Mouse (Mus musculus) intestine, postnatal 0 days (tissue): ENCODE measurements around the gene Zfp941. TPM values are rescaled to one million over a fixed set of nuclear protein-coding genes. Genes with fewer than 3 reads are reported as not detected.

Source experiments
- ATAC-seq: fragments of 200-750 bp; cut with Nextera tagmentation; 2 replicates; pipeline ENCODE4 v1.8.0; 2017; ENCODE audit warnings: mild to moderate bottlenecking, moderate TSS enrichment, moderate library complexity
- H3K27ac ChIP-seq: fragments of 300-500 bp; sonication (generic); 2 replicates; pipeline ENCODE4 v1.5.1; 2014; ENCODE audit warnings: mild to moderate bottlenecking, low read depth, low read length, moderate library complexity
- H3K27me3 ChIP-seq: fragments of 300-500 bp; sonication (generic); replicated peaks from 2 replicates; pipeline ENCODE4 v1.6.1; 2014; ENCODE audit warnings: low read length, mixed read lengths; ENCODE audit not compliant: control insufficient read depth, insufficient read depth
- H3K36me3 ChIP-seq: fragments of 300-500 bp; sonication (generic); 2 replicates; pipeline ENCODE4 v1.6.1; 2014; ENCODE audit warnings: mild to moderate bottlenecking, moderate library complexity; ENCODE audit not compliant: control insufficient read depth, insufficient read depth
- H3K4me1 ChIP-seq: fragments of 300-500 bp; sonication (generic); replicated peaks from 2 replicates; pipeline ENCODE4 v1.6.1; 2014; ENCODE audit warnings: antibody characterized with exemption, low read length, mixed read lengths; ENCODE audit not compliant: control insufficient read depth, insufficient read depth
- H3K4me2 ChIP-seq: fragments of 300-500 bp; sonication (generic); replicated peaks from 2 replicates; pipeline ENCODE4 v1.6.1; 2014; ENCODE audit warnings: low read depth, mild to moderate bottlenecking, moderate library complexity
- H3K4me3 ChIP-seq: fragments of 300-500 bp; sonication (generic); 2 replicates; pipeline ENCODE4 v1.5.1; 2014; ENCODE audit warnings: low read depth, low read length
- H3K9ac ChIP-seq: fragments of 300-500 bp; sonication (generic); 2 replicates; pipeline ENCODE4 v1.6.1; 2014; ENCODE audit warnings: mild to moderate bottlenecking, low read depth, low read length
- H3K9me3 ChIP-seq: fragments of 300-500 bp; sonication (generic); 2 replicates; pipeline ENCODE4 v1.6.1; 2016; ENCODE audit warnings: mixed run types; ENCODE audit not compliant: control insufficient read depth
- CTCF ChIP-seq: sonication (generic); IDR thresholded peaks from 2 replicates; pipeline ENCODE4 v1.5.1; 2016; ENCODE audit warnings: low read depth, mild to moderate bottlenecking, control low read depth, antibody characterized with exemption, moderate library complexity
- WGBS: fragments of 180-500 bp; shearing (Covaris S2); extraction: QIAGEN DNeasy Blood & Tissue Kit; methylation state at CpG from one replicate; pipeline ENCODE4 v1.1.7; 2014; 5-methylcytosine and 5-hydroxymethylcytosine counted together
- polyA plus RNA-seq: library from polyadenylated mRNA; unstranded; fragments of >200 nt; fragmentation: Nextera tagmentation; extraction: Ambion mirVana; gene quantifications from 2 replicates; pipeline ENCODE4 v1.2.1, GENCODE M21; 2015

The Zfp941 gene
- polyA plus RNA-seq, 1 experiment from 2014 or later: 0.76 TPM

DNA sequence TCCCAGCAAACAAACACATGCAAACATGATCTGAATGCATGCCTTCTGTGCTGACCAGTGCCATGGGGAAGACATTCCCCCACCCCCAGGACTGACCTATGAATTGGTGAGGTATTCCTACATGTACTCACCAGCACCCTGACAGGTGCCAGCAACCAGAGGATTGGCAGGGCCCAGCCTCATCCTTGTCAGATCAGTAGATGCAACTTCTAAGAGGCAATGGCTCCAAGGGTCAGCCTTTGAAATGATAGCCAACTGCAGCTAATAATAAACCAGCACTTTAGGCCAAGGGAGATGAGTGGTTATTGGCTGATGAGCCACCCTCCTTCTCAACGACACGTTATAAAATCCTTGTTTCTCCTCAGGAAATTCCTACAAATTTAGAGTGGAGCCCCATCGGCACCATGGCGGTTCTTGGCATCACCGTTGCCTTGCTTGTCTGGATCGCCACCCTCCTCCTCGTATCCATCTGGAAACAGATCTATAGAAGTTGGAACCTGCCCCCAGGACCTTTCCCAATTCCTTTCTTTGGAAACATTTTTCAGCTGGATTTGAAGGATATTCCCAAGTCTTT, 58.4 kb downstream of the Zfp941 start, which contains the start of gene Cyp2e1:
Cyp2e1 (plus strand) TSS at position 293 of the 574 bp plus-strand sequence.
- no peak within 1 kb of the TSS for H3K4me3 ChIP-seq
- H3K4me1 ChIP-seq: no peaks in the 10 kb centered on the region
- no peaks in the 10 kb centered on the region for H3K36me3 ChIP-seq
- no peak for ATAC-seq
- no peak within 1 kb of the TSS for H3K27ac ChIP-seq
- H3K9ac ChIP-seq: no peak within 1 kb of the TSS
- H3K4me2 ChIP-seq: no peak within 1 kb of the TSS
- no peaks in the 10 kb centered on the region for H3K9me3 ChIP-seq
- no peaks in the 10 kb centered on the region for H3K27me3 ChIP-seq
- TF ChIP-seq CTCF: no peak
- WGBS: 74% methylated on average over 7 of the region's 7 CpGs

DNA sequence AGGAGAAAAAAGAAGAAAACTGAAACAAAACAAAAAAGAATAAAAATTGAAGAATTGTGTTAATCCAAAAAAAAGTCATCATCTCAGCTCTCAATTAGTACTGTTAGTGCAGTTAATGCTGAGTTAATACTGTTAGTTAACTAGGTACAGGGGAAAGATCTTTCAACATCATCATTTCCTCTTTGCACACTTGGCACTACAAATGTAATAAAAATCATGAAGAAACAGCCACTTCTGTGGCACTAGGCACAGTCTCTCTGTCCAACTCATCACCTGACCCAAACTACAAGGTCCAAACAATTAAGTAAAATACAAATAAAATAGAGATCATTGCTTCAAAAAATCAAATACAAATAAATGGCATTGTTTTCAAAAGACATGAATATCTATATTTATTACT, 61.3 kb downstream of the Zfp941 start:
- no peaks in the 10 kb centered on the region for H3K9me3 ChIP-seq
- H3K27ac ChIP-seq: no peak overlapping the region
- TF ChIP-seq CTCF: no peak
- no peaks in the 10 kb centered on the region for H3K4me1 ChIP-seq
- H3K4me2 ChIP-seq: no peak overlapping the region
- H3K36me3 ChIP-seq: no peaks in the 10 kb centered on the region
- no peak for ATAC-seq
- no peak overlapping the region for H3K9ac ChIP-seq
- no peaks in the 10 kb centered on the region for H3K27me3 ChIP-seq
- no peak overlapping the region for H3K4me3 ChIP-seq

Other genes with a start within 250 kb of the Zfp941 start
- gene Olfr46, start 220.9 kb downstream of the Zfp941 start, polyA plus RNA-seq: not detected in 2 replicates
- not detected in 2 replicates for gene Olfr61, start 193.2 kb downstream of the Zfp941 start, polyA plus RNA-seq
- gene Olfr53, start 175.7 kb downstream of the Zfp941 start, polyA plus RNA-seq: not detected in 2 replicates
- gene Olfr539, start 162.2 kb downstream of the Zfp941 start, polyA plus RNA-seq: not detected in 2 replicates
- gene Olfr45, start 140.2 kb downstream of the Zfp941 start, polyA plus RNA-seq: not detected in 2 replicates
- not detected in 2 replicates for gene Olfr541, start 124.9 kb downstream of the Zfp941 start, polyA plus RNA-seq
- gene Cyp2e1, start 58.4 kb downstream of the Zfp941 start, polyA plus RNA-seq: not detected in 2 replicates
- gene Syce1, start 34.3 kb downstream of the Zfp941 start, polyA plus RNA-seq: 0.18 and 0.30 TPM in 2 replicates
- gene Urah, start 12.8 kb upstream of the Zfp941 start, polyA plus RNA-seq: 52.2 and 55.3 TPM in 2 replicates
- gene Scgb1c1, start 23.4 kb upstream of the Zfp941 start, polyA plus RNA-seq: not detected in 2 replicates
- not detected in 2 replicates for gene Odf3, start 25.6 kb upstream of the Zfp941 start, polyA plus RNA-seq
- gene Gm45785, start 34.2 kb upstream of the Zfp941 start, polyA plus RNA-seq: not detected in 2 replicates
- gene Ric8a, start 34.8 kb upstream of the Zfp941 start, polyA plus RNA-seq: 42.3 and 47.7 TPM in 2 replicates
- 42.4 and 52.6 TPM in 2 replicates for gene Bet1l, start 35.4 kb upstream of the Zfp941 start, polyA plus RNA-seq
- gene Psmd13, start 59.8 kb upstream of the Zfp941 start, polyA plus RNA-seq: 150 and 155 TPM in 2 replicates
- 28.9 and 30.9 TPM in 2 replicates for gene Sirt3, start 60.1 kb upstream of the Zfp941 start, polyA plus RNA-seq
- 0.53 and 0.69 TPM in 2 replicates for gene Cox8b, start 78.3 kb upstream of the Zfp941 start, polyA plus RNA-seq
- gene Nlrp6, start 98.7 kb upstream of the Zfp941 start, polyA plus RNA-seq: 52.8 and 53.0 TPM in 2 replicates
- gene Pgghg, start 119.2 kb upstream of the Zfp941 start, polyA plus RNA-seq: 18.9 and 19.4 TPM in 2 replicates
- gene Ifitm5, start 128.1 kb upstream of the Zfp941 start, polyA plus RNA-seq: 0.34 and 0.75 TPM in 2 replicates
- 0.38 TPM in 1 of 2 replicates, not detected in the other for gene Gm45717, start 133.8 kb upstream of the Zfp941 start, polyA plus RNA-seq
- gene Ifitm2, start 133.8 kb upstream of the Zfp941 start, polyA plus RNA-seq: 686 and 738 TPM in 2 replicates
- 122 and 133 TPM in 2 replicates for gene Ifitm1, start 145.0 kb upstream of the Zfp941 start, polyA plus RNA-seq
- 324 and 334 TPM in 2 replicates for gene Ifitm3, start 188.6 kb upstream of the Zfp941 start, polyA plus RNA-seq
- gene Ifitm6, start 195.7 kb upstream of the Zfp941 start, polyA plus RNA-seq: 0.93 and 1.0 TPM in 2 replicates
- not detected in 2 replicates for gene Gm17387, start 207.0 kb upstream of the Zfp941 start, polyA plus RNA-seq
- 1.9 and 2.9 TPM in 2 replicates for gene B4galnt4, start 238.9 kb upstream of the Zfp941 start, polyA plus RNA-seq